ENCODE assay signal across 8 mouse cellular contexts in the genomic region with DNA sequence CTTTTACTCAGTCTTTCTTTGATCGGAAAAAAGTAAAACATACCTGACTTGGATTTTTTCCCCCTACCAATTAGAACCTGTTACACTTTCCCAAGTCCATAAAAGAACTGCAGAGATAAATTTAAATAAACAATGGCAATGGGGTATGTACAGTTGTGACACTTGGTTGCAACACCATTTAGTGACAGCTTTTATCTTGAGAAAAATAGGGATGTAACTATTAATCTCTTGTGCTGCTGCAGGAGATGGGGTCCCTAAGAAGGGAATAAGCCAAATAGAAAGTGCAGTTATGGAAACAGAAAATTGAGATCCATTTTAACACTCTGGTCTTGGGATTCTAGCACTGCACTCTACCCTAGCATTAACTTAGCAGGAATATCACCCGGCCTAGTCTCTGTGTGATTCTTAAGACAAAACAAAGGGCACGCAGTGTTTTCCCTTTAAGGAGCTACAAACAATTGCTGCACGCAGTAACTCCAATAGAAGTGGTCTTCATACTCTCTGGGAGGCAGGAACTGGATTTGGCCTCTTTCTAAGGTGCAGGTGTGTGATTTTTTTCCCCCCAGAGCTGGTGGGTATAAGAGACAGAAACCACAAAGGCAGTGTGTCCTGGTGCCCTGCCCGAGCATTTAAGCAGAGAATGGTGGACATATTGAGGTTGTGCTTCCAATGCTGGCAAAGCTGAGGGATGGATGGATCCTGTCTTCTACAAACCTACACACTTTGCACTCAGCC. TPM values are rescaled to one million over a fixed set of nuclear protein-coding genes. Genes with fewer than 3 reads are reported as not detected.
DNase-seq lines count a peak whose midpoint lies in the region; ATAC-seq and TF ChIP-seq lines count a peak whose summit lies in the region.

No protein-coding gene starts in this region.

- H3K4me3 ChIP-seq in lung, embryonic 14.5 days (ENCODE audit: low read depth, low read length), result peak overlapping the region; percentile 47
- peak overlapping the region; percentile 58 for H3K4me3 ChIP-seq in liver, embryonic 12.5 days
- no peak overlapping the region for H3K4me3 ChIP-seq in olfactory bulb, adult 2 months (ENCODE audit: insufficient read depth, low read depth, low read length)

- TF ChIP-seq CTCF in lung, embryonic 14.5 days (IDR thresholded peaks at IDR 0.05; ENCODE audit: low read depth), result no peak
- no peak for TF ChIP-seq CTCF in olfactory bulb, adult 2 months (IDR thresholded peaks at IDR 0.05; ENCODE audit: insufficient read depth, low read depth, low read length)

- TF ChIP-seq POLR2A in olfactory bulb, adult 2 months (IDR thresholded peaks at IDR 0.05; ENCODE audit: insufficient read depth, low read depth, low read length), result no peak

- peak overlapping the region; percentile 71 for H3K9ac ChIP-seq in lung, embryonic 14.5 days
- H3K9ac ChIP-seq in liver, embryonic 12.5 days, result peak overlapping the region; percentile 49; the same call in 1 of the 2 replicates

- H3K36me3 ChIP-seq in lung, embryonic 14.5 days (ENCODE audit: insufficient read depth), result no peaks in the 10 kb centered on the region
- H3K36me3 ChIP-seq in liver, embryonic 12.5 days, result no peaks in the 10 kb centered on the region

- H3K4me2 ChIP-seq in lung, embryonic 14.5 days, result peak overlapping the region; percentile 97
- peak overlapping the region; percentile 78 for H3K4me2 ChIP-seq in liver, embryonic 12.5 days

- H3K27me3 ChIP-seq in lung, embryonic 14.5 days (ENCODE audit: insufficient read depth, low read length), result no peaks in the 10 kb centered on the region
- peaks cover 66% of the 10 kb centered on the region for H3K27me3 ChIP-seq in liver, embryonic 12.5 days (replicated peaks)

- peak overlapping the region; percentile 90 for H3K27ac ChIP-seq in lung, embryonic 14.5 days (ENCODE audit: low read depth)
- no peak overlapping the region for H3K27ac ChIP-seq in liver, embryonic 12.5 days
- 0 out of 2 replicates have a peak overlapping the region, but pooled peaks have one; percentile 12 for H3K27ac ChIP-seq in olfactory bulb, adult 2 months (ENCODE audit: insufficient read depth, low read depth, low read length)

- H3K9me3 ChIP-seq in lung, embryonic 14.5 days (ENCODE audit: low read depth, low read length), result no peaks in the 10 kb centered on the region
- no peaks in the 10 kb centered on the region for H3K9me3 ChIP-seq in liver, embryonic 12.5 days (replicated peaks)

- no peak for DNase-seq in lung, embryonic 14.5 days
- DNase-seq in lung, postnatal 14 days, result no peak
- no peak for DNase-seq in ovary, adult 18-20 months (ENCODE audit: low spot score)
- DNase-seq in ovary, postnatal 36 days (ENCODE audit: low spot score), result no peak
- no peak for DNase-seq in urinary bladder, postnatal 25 days (ENCODE audit: low spot score)

- ATAC-seq in lung, embryonic 14.5 days (ENCODE audit: insufficient read depth), result no peak
- peak; percentile 46 for ATAC-seq in granulocyte monocyte progenitor cell, adult 5-6 weeks (replicated peaks; ENCODE audit: poor library complexity, severe bottlenecking)
- no peak for ATAC-seq in liver, embryonic 12.5 days

- WGBS in lung, embryonic 14.5 days, result 40% methylated on average over 5 of the region's 5 CpGs
- 32% methylated on average over 5 of the region's 5 CpGs for WGBS in liver, embryonic 12.5 days (ENCODE audit: insufficient replicate concordance)
- 65% methylated on average over 5 of the region's 5 CpGs for WGBS in olfactory bulb, adult 2 months

- no peaks in the 10 kb centered on the region for H3K4me1 ChIP-seq in lung, embryonic 14.5 days (ENCODE audit: insufficient read depth)
- H3K4me1 ChIP-seq in liver, embryonic 12.5 days, result peaks cover 16% of the 10 kb centered on the region; the same call in 1 of the 2 replicates
- peaks cover 15% of the 10 kb centered on the region for H3K4me1 ChIP-seq in olfactory bulb, adult 2 months (ENCODE audit: control insufficient read depth, insufficient read depth, low read length)

RNA-seq across cellular contexts. Expression of a gene that starts 20.1 kb away (rescaled TPM):
- 48.2 and 53.5 TPM in 2 replicates for polyA plus RNA-seq in lung, embryonic 14.5 days (2014; fragmentation: Nextera tagmentation; extraction: Ambion mirVana)
- 5.6 and 14.0 TPM in 2 replicates for total RNA-seq in granulocyte monocyte progenitor cell, adult 5-6 weeks (2014; fragmentation: Nextera tagmentation)
- total RNA-seq in granulocyte monocyte progenitor cell, adult 5-6 weeks (2017), result 2.6 and 3.5 TPM in 2 replicates
- polyA plus RNA-seq in liver, embryonic 12.5 days (2016; fragmentation: Nextera tagmentation; extraction: Ambion mirVana), result 3.8 and 4.5 TPM in 2 replicates
- polyA plus RNA-seq in olfactory bulb, adult 2 months (2012; ENCODE audit: insufficient read depth, insufficient read length, low replicate concordance, missing spikeins), result not detected in 2 replicates

RNA-seq across cellular contexts. Expression of a gene that starts 25.4 kb away (rescaled TPM):
- polyA plus RNA-seq in lung, embryonic 14.5 days (2014; fragmentation: Nextera tagmentation; extraction: Ambion mirVana), result 0.84 and 0.85 TPM in 2 replicates
- not detected in 2 replicates for total RNA-seq in granulocyte monocyte progenitor cell, adult 5-6 weeks (2014; fragmentation: Nextera tagmentation)
- not detected in 2 replicates for total RNA-seq in granulocyte monocyte progenitor cell, adult 5-6 weeks (2017)
- 0.23 TPM in 1 of 2 replicates, not detected in the other for polyA plus RNA-seq in liver, embryonic 12.5 days (2016; fragmentation: Nextera tagmentation; extraction: Ambion mirVana)
- polyA plus RNA-seq in olfactory bulb, adult 2 months (2012; ENCODE audit: insufficient read depth, insufficient read length, low replicate concordance, missing spikeins), result not detected in 2 replicates
